Mouse (Mus musculus) embryonic facial prominence, embryonic 12.5 days (tissue): ENCODE data around the gene Ltb4r1. TPM values are rescaled to one million over a fixed set of nuclear protein-coding genes. Genes with fewer than 3 reads are reported as not detected.

Experiments
- ATAC-seq: fragments of 200-750 bp; cut with Nextera tagmentation; 2 replicates; pipeline ENCODE4 v1.8.0; 2017; ENCODE audit not compliant: insufficient number of reproducible peaks, insufficient read depth, low FRiP score, low TSS enrichment
- H3K27ac ChIP-seq: fragments of 300-500 bp; sonication (generic); 2 replicates; pipeline ENCODE4 v1.5.1; 2016; ENCODE audit warnings: mild to moderate bottlenecking
- H3K27me3 ChIP-seq: fragments of 300-500 bp; sonication (generic); 2 replicates; pipeline ENCODE4 v1.6.1; 2016; ENCODE audit warnings: mild to moderate bottlenecking, moderate library complexity
- H3K36me3 ChIP-seq: fragments of 300-500 bp; sonication (generic); 2 replicates; pipeline ENCODE4 v1.6.1; 2016; ENCODE audit warnings: mild to moderate bottlenecking
- H3K4me1 ChIP-seq: fragments of 300-500 bp; sonication (generic); 2 replicates; pipeline ENCODE4 v1.6.1; 2016
- H3K4me2 ChIP-seq: fragments of 300-500 bp; sonication (generic); replicated peaks from 2 replicates; pipeline ENCODE4 v1.6.1; 2016; ENCODE audit warnings: mild to moderate bottlenecking, moderate library complexity
- H3K4me3 ChIP-seq: fragments of 300-500 bp; sonication (generic); 2 replicates; pipeline ENCODE4 v1.5.1; 2016; ENCODE audit warnings: mild to moderate bottlenecking
- H3K9ac ChIP-seq: fragments of 300-500 bp; sonication (generic); 2 replicates; pipeline ENCODE4 v1.6.1; 2016; ENCODE audit warnings: mild to moderate bottlenecking, moderate library complexity
- H3K9me3 ChIP-seq: fragments of 300-500 bp; sonication (generic); 2 replicates; pipeline ENCODE4 v1.6.1; 2016; ENCODE audit warnings: mild to moderate bottlenecking, moderate library complexity
- WGBS: fragments of 180-500 bp; shearing (Covaris S2); methylation state at CpG from one replicate; pipeline ENCODE4 v1.1.7; 2016; 5-methylcytosine and 5-hydroxymethylcytosine counted together
- polyA plus RNA-seq: library from polyadenylated mRNA; unstranded; fragments of >200 nt; fragmentation: Nextera tagmentation; extraction: Ambion mirVana; gene quantifications from 2 replicates; pipeline ENCODE4 v1.2.1, GENCODE M21; 2016

The Ltb4r1 gene
- polyA plus RNA-seq, 1 experiment from 2014 or later, result 0.60 TPM

DNA sequence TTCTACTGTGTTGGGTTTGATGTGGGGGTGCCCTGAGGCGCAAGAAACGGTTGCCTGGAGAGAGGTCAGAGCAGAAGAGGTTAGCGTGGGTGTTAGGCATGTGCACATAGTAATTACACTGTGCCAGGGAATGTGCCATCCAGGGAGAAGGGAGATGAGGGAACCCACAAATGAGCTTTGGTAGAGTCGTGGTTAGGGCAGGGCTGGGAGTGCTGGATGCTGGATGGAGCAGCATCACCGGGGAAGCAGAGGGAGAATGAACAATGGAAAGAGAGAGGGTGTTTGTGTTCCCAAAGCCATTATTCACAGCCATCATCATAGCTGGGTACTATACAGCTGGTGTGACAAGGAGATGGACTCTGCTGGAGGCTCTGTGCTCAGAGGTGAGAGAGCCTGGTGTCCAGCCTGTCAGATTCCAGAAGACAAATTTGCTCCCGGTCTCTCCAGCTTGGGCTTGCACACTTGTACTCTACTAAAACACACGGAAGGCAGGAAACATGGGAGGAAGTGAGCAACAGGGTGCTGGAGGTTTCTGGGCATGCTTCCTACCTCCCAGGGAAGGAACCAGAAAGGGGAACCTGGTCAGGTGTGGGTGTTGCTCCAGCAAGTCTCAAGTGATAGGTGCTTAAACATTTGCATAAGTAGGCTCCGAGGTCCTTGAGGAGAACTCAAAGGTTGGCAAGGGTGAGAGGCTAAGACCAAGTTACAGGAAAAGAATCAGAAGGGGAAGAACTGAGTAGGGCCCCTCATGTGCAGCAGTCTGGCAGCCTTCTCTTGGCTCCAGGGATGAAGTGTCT, 37.7 kb upstream of the Ltb4r1 start:
- Histone ChIP-seq H3K4me2 (no peak overlapping the region), H3K27ac (no peak overlapping the region), H3K36me3 (no peaks in the 10 kb centered on the region), H3K9ac (no peak overlapping the region), H3K4me1 (no peaks in the 10 kb centered on the region), H3K27me3 (no peaks in the 10 kb centered on the region), H3K4me3 (no peak overlapping the region), H3K9me3 (no peaks in the 10 kb centered on the region)
- 73% methylated on average over 8 of the region's 8 CpGs for WGBS
- no peak for ATAC-seq

DNA sequence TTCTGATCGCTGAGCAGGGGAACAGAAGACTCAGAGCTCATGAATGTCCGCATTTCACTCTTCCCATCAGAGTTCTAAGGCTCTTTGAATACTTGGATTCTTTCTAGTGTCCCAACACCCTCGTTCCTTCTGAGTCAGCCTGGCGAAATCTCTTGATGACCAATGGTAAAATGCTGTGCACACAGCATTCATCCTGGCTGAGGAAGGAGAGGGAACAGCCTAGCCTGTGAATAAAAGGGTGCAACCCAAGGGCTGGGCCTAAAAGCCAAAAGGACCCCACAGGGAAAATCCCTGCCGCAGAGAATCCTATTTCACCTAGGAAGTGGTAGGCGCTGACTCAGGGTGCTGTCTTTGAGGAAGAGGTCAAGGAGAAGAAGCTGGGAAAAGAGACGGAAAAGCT, 35.6 kb upstream of the Ltb4r1 start:
- H3K27ac ChIP-seq, result no peak overlapping the region
- H3K9ac ChIP-seq, result no peak overlapping the region
- no peak for ATAC-seq
- no peaks in the 10 kb centered on the region for H3K27me3 ChIP-seq
- no peaks in the 10 kb centered on the region for H3K4me1 ChIP-seq
- WGBS, result 73% methylated on average over 7 of the region's 7 CpGs
- H3K36me3 ChIP-seq, result no peaks in the 10 kb centered on the region
- H3K9me3 ChIP-seq, result no peaks in the 10 kb centered on the region
- H3K4me3 ChIP-seq, result no peak overlapping the region
- no peak overlapping the region for H3K4me2 ChIP-seq

DNA sequence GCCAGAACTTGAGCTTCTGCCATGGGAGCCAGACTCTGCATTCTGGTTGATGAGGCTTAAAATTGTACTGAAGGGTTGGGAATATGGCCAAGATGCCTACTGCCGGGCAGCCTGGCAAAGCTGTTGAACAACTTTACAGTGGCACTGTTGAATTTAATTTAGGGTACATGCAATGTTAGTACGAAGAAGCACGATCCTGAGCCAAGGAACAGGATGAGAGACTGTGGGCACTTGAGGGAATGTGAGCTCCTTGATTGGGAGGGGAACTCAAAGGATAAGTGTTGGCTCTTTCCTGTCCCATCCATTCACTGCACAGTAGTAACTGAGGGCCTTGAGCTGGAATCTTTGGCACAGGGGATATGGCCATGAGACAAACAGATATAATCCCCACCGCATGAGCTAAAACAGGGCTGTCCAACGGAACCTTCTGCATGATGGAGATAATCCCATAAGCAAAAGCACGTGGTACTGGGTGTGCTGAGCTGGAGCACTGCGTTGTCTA, 35.2 kb upstream of the Ltb4r1 start:
- no peaks in the 10 kb centered on the region for H3K9me3 ChIP-seq
- ATAC-seq, result no peak
- H3K4me2 ChIP-seq, result no peak overlapping the region
- WGBS, result 86% methylated on average over 7 of the region's 7 CpGs
- no peak overlapping the region for H3K27ac ChIP-seq
- H3K27me3 ChIP-seq, result no peaks in the 10 kb centered on the region
- H3K36me3 ChIP-seq, result no peaks in the 10 kb centered on the region
- H3K4me1 ChIP-seq, result no peaks in the 10 kb centered on the region
- H3K9ac ChIP-seq, result no peak overlapping the region
- no peak overlapping the region for H3K4me3 ChIP-seq

DNA sequence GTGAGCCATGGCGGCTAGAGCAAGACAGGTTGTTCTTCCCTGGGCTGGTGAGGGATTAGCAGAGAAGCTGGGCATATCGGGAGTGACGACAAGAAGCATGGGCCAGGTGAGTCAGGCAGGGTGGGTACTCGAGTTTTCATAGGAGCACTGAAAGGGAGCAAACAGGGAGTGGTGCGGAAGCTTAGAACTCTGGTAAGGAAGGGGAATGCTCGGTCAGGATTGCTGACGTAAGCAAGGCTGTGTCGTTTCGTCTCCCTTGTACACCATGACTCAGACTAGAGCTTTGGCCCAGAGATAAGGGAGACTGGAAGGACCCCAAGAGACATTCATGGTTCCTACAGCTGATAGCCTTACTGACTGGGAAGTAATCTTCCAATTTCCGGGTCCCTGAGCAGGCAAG, 31.9 kb upstream of the Ltb4r1 start:
- Histone ChIP-seq H3K27ac (no peak overlapping the region), H3K9ac (no peak overlapping the region), H3K36me3 (peaks cover 6% of the 10 kb centered on the region; the same call in 1 of the 2 replicates), H3K4me2 (no peak overlapping the region), H3K4me3 (no peak overlapping the region), H3K9me3 (no peaks in the 10 kb centered on the region), H3K4me1 (no peaks in the 10 kb centered on the region), H3K27me3 (no peaks in the 10 kb centered on the region)
- 78% methylated on average over 10 of the region's 10 CpGs for WGBS
- no peak for ATAC-seq

DNA sequence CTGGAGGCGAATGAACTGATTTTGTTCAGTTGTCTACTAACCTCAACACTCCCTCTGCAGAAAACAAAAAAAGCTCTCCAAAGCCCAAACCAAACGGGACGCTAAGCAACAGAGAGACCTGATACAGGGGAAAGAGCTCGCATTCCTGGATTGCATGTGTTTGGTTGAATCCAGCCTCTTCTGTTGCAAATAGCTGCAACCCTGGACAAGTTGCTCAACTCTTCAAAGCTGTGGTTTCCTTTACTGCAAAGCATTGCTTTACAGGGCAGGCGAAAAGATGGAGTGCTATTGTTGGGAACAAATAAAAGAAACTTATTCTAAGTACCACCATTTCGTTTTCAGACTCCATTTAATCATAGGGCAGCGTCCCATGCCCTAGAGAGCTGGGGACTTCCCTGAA, 30.9 kb upstream of the Ltb4r1 start:
- Histone ChIP-seq H3K27me3 (no peaks in the 10 kb centered on the region), H3K36me3 (peaks cover 15% of the 10 kb centered on the region), H3K4me1 (no peaks in the 10 kb centered on the region), H3K4me3 (no peak overlapping the region), H3K9ac (no peak overlapping the region), H3K4me2 (no peak overlapping the region), H3K27ac (no peak overlapping the region), H3K9me3 (no peaks in the 10 kb centered on the region)
- no peak for ATAC-seq
- 76% methylated on average over 7 of the region's 7 CpGs for WGBS

DNA sequence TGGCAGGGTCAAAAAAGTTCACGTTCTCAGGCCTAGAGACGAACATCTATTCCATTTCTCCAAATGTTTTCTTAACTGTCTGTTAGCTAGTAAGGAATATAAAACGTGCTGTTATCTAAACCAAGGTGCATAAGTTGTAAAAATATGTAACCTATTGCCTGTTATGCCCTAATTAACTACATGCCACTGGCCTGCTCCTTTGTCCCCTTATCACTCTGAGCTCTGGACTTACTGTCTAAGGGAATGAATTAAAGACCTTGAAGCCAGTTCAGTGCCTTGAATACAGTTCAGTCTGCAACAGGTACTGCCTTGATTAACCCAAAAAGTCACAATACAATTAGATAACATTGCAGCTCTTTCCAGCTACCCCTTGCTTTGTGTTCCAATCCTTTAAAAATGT, 30.4 kb upstream of the Ltb4r1 start:
- Histone ChIP-seq H3K4me2 (no peak overlapping the region), H3K4me1 (no peaks in the 10 kb centered on the region), H3K9me3 (no peaks in the 10 kb centered on the region), H3K27ac (no peak overlapping the region), H3K9ac (no peak overlapping the region), H3K27me3 (no peaks in the 10 kb centered on the region), H3K36me3 (peaks cover 19% of the 10 kb centered on the region), H3K4me3 (no peak overlapping the region)
- no peak for ATAC-seq
- 61% methylated on average over 3 of the region's 3 CpGs for WGBS

DNA sequence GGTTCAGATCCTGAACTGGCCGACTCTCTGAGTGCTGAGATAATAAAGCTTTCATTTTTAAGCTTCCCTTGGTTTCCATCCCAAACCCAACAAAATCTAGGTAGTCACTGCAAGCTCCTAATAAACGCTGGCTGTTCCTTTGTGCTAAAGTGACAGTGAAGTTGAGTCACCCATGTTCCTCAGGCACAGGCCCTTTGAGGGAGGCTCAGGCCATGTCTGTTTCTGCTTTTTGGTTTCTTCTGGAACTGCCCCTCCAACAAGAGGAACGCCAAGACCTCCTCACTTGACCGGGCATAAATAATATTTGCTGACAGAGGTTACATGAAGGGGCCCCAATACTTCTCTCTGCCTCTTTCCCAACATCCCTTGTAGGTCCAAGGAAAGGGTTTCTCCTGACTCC, 30.0 kb upstream of the Ltb4r1 start:
- H3K4me3 ChIP-seq, result no peak overlapping the region
- H3K27me3 ChIP-seq, result no peaks in the 10 kb centered on the region
- no peak for ATAC-seq
- no peaks in the 10 kb centered on the region for H3K4me1 ChIP-seq
- H3K9ac ChIP-seq, result no peak overlapping the region
- no peaks in the 10 kb centered on the region for H3K9me3 ChIP-seq
- H3K27ac ChIP-seq, result no peak overlapping the region
- WGBS, result 84% methylated on average over 4 of the region's 4 CpGs
- H3K36me3 ChIP-seq, result peaks cover 24% of the 10 kb centered on the region
- H3K4me2 ChIP-seq, result no peak overlapping the region

DNA sequence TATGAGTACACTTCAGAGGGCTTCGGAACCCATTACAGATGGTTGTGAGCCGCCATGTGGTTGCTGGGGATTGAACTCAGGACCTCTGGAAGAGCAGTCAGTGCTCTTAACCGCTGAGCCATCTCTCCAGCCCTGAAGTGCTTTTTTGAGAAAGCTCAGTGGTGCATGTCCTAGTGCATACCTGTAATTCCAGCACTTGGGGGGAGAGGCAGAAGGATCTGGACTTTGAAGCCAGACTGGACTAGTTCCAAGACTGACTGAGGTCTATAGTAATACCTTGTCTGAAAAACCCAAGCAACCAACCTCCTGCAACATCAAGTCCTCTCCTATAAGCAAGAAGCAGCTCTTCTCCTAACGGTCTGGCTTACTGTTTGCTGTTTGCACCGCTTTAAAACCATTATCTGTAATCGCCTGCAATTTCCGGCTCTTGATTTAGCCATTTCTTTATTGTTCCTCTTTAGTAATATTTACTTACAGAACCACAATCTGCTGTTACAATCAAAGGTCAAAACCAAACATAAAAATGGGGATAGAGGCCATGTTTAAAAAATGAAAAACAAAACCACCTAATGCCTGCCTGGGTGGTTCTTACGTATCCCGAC, 28.6 kb upstream of the Ltb4r1 start:
- Histone ChIP-seq H3K9me3 (no peaks in the 10 kb centered on the region), H3K4me1 (no peaks in the 10 kb centered on the region), H3K4me3 (no peak overlapping the region), H3K4me2 (no peak overlapping the region), H3K9ac (no peak overlapping the region), H3K36me3 (peaks cover 30% of the 10 kb centered on the region), H3K27me3 (no peaks in the 10 kb centered on the region), H3K27ac (no peak overlapping the region)
- ATAC-seq, result no peak
- WGBS, result 86% methylated on average over 9 of the region's 9 CpGs

DNA sequence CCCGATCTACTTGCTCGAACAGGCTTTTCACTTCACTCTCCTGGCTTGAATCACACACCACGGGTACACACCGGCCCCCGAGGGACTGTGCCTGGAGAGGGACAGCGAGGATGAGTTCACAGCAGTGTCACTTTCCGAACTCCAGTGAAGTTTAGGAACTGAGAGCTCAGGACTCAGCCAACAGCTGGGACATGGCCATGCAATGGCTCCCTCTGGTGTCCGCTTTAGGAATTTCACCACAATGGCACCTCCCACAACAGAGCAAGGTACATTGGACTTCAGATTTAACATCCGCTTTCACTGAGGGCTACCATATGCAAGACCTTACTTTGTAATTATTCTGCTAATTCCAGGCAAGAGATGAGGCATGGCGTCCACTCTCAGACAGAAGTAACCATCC, 22.1 kb upstream of the Ltb4r1 start:
- peak overlapping the region; percentile 17; the same call in 1 of the 2 replicates for H3K4me3 ChIP-seq

DNA sequence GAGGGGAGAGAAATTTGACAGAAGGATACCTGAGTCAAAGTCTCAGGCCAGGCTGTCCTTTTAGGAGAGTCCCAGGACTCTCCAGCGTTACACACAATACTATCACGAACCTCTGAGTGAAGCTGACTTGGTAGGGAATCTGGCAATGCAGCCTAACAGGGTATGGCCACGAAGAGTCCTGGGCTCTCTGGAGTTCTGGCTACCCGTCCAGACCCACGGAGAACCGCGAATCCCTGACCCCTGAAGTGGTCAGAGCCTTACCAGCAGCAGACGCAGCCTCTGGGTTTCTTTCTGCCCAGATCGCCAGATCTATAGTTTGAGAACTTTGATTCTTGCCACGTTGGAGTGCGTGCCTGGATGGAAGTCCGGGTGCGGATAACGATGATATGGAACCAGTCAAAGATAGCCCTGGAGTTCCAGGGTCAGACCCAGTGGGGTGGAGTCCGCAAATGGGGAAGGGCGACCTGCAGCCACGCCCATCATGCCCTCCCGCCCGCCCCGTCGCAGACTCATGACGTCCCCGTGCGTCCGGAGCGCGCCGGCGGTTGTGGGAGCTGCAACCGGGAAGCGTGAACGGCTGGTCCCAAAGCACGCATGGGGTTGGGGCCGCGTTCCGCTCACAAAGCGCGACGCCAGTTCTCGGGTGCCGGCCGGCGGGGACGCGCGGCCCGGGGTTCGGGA, 20.4 kb upstream of the Ltb4r1 start, which contains the start of the genes Dhrs1 and Nop9:
Gene Dhrs1, minus strand, starts transcription at position 511 of the 681 bp plus-strand sequence.
Gene Nop9, plus strand, starts transcription at position 514 of the 681 bp plus-strand sequence.
- peak within 1 kb of the TSS; percentile 85 for H3K9ac ChIP-seq
- peak within 1 kb of the TSS; percentile 98 for H3K4me2 ChIP-seq
- H3K9me3 ChIP-seq, result no peaks in the 10 kb centered on the region
- H3K27ac ChIP-seq, result 0 out of 2 replicates have a peak within 1 kb of the TSS, but pooled peaks have one; percentile 32
- peak within 1 kb of the TSS; percentile 97 for H3K4me3 ChIP-seq
- H3K27me3 ChIP-seq, result no peaks in the 10 kb centered on the region
- peak; percentile 62 for ATAC-seq
- 2% methylated on average over 48 of the region's 48 CpGs for WGBS
- H3K4me1 ChIP-seq, result peaks cover 27% of the 10 kb centered on the region
- H3K36me3 ChIP-seq, result peaks cover 24% of the 10 kb centered on the region

More for the DNA sequence above, 22.1 kb upstream of the Ltb4r1 start:
- ATAC-seq, result peak; percentile 59; the same call in 1 of the 2 replicates
- peaks cover 25% of the 10 kb centered on the region for H3K36me3 ChIP-seq
- H3K9ac ChIP-seq, result peak overlapping the region; percentile 36; the same call in 1 of the 2 replicates
- 20% methylated on average over 10 of the region's 10 CpGs for WGBS
- peak overlapping the region; percentile 33 for H3K4me2 ChIP-seq
- H3K27me3 ChIP-seq, result no peaks in the 10 kb centered on the region
- H3K9me3 ChIP-seq, result no peaks in the 10 kb centered on the region
- H3K27ac ChIP-seq, result no peak overlapping the region
- peaks cover 27% of the 10 kb centered on the region for H3K4me1 ChIP-seq

DNA sequence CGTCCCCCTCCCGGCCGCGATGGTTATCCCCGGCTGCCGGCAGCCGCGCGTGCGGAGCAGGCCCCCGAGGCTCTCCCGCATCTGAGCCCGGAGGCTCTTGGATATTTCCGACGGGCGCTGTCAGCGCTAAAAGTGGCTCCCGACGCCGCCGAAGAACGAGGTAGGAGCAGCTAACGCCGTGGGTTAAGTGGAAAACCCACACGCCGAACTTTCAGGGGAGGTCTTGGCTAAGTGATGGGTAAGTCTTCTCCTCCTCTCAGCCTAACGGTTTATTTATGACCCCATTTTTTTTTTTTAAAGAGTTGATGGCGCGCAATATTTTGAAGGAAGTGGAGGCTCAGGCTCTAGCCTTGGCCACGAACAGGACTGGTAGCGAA, 19.9 kb upstream of the Ltb4r1 start:
- no peaks in the 10 kb centered on the region for H3K9me3 ChIP-seq

More for the DNA sequence above, 19.9 kb upstream of the Ltb4r1 start:
- H3K9ac ChIP-seq, result peak overlapping the region; percentile 85
- H3K27ac ChIP-seq, result no peak overlapping the region
- no peak for ATAC-seq
- H3K36me3 ChIP-seq, result peaks cover 24% of the 10 kb centered on the region
- H3K4me2 ChIP-seq, result peak overlapping the region; percentile 98
- H3K27me3 ChIP-seq, result no peaks in the 10 kb centered on the region
- WGBS, result under 1% methylated on average over 31 of the region's 31 CpGs
- peak overlapping the region; percentile 97 for H3K4me3 ChIP-seq
- peaks cover 27% of the 10 kb centered on the region for H3K4me1 ChIP-seq
